Mouse (Mus musculus): ENCODE data around the gene E030025P04Rik. TPM values are rescaled to one million over a fixed set of nuclear protein-coding genes. Genes with fewer than 3 reads are reported as not detected.

E030025P04Rik gene
- total and polyA plus RNA-seq, 2 experiments from 2014 or later, result not detected

DNA sequence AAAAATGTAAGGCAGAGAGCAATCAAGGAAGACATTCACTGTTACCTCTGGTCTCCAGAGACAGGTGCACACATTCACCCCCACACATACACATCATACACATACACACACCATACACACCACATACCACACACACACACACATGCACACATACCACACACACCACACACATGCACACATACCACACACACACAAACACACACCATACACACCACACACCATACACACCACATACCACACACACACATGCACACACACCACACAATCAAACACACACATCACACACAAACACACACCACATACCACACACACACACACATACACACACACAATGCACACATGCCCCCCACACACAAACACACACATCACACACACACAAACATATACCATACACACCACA is 35.1 kb downstream of the E030025P04Rik start:
- H3K9ac ChIP-seq (replicated peaks; ENCODE audit: low read depth, low read length), result no peak overlapping the region
- no peak overlapping the region for H3K4me3 ChIP-seq (ENCODE audit: low read depth, low read length)
- H3K4me1 ChIP-seq (ENCODE audit: control insufficient read depth, insufficient read depth), result peaks cover under 1% of the 10 kb centered on the region; the same call in 1 of the 2 replicates

DNA sequence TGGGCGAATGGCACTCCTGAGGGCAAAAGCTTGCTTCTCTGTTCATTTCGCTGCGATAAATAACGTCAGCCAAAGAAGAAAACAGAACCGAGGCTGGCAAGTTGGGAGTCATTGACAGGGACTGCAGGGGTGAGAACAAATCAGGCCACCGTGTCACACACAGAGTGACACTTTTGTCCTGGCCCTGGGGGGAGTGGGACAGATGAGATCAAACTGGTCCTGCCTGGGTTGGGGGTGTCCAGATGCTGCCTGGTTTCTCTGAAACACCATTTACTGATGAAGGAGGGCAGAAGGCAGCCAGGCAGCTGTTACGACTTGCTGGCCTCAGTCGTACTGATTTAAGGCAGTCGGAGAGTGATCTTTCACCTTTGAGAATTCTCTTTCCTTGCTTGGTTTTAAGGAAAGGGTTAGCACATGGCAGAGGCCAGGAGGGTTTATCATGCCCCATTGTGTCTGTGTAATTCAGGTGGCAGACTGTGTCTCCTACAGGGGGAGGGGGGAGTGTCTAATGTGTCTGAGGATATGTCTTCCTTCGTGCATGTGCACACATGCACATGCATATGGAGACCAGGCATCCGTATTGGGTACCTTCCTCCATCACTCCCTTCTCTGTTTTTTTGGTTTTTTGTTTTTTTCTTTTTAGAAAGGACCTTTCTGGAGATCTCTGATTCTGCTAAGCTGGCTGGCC is 36.5 kb downstream of the E030025P04Rik start:
- DNase-seq (ENCODE audit: low spot score) (no peak), ATAC-seq (ENCODE audit: insufficient read depth, low read depth) (no peak)
- H3K4me2 ChIP-seq (ENCODE audit: low read depth, low read length), result no peak overlapping the region
- TF ChIP-seq EP300 (IDR thresholded peaks at IDR 0.05; ENCODE audit: low read depth), result no peak
- TF ChIP-seq CTCF (IDR thresholded peaks at IDR 0.05; ENCODE audit: low read depth), result no peak
- peaks cover 92% of the 10 kb centered on the region for H3K27me3 ChIP-seq (ENCODE audit: control insufficient read depth, insufficient read depth, low read length)
- peaks cover 4% of the 10 kb centered on the region; the same call in 1 of the 2 replicates for H3K4me1 ChIP-seq (ENCODE audit: control insufficient read depth, insufficient read depth)
- no peak overlapping the region for H3K27ac ChIP-seq (ENCODE audit: low read depth)
- no peak overlapping the region for H3K9ac ChIP-seq (replicated peaks; ENCODE audit: low read depth, low read length)
- no peak overlapping the region for H3K4me3 ChIP-seq (ENCODE audit: low read depth, low read length)
- no peaks in the 10 kb centered on the region for H3K9me3 ChIP-seq (replicated peaks; ENCODE audit: control insufficient read depth, low read length)
- no peaks in the 10 kb centered on the region for H3K36me3 ChIP-seq (replicated peaks; ENCODE audit: control insufficient read depth, insufficient read depth, low read length)
- 50% methylated on average over 11 of the region's 11 CpGs for WGBS

More for the DNA sequence above, 35.1 kb downstream of the E030025P04Rik start:
- ATAC-seq (ENCODE audit: insufficient read depth, low read depth) (no peak), DNase-seq (ENCODE audit: low spot score) (no peak)
- no peak overlapping the region for H3K4me2 ChIP-seq (ENCODE audit: low read depth, low read length)
- no peaks in the 10 kb centered on the region for H3K36me3 ChIP-seq (replicated peaks; ENCODE audit: control insufficient read depth, insufficient read depth, low read length)
- no peak overlapping the region for H3K27ac ChIP-seq (ENCODE audit: low read depth)
- H3K9me3 ChIP-seq (replicated peaks; ENCODE audit: control insufficient read depth, low read length), result no peaks in the 10 kb centered on the region
- peaks cover 91% of the 10 kb centered on the region for H3K27me3 ChIP-seq (ENCODE audit: control insufficient read depth, insufficient read depth, low read length)
- TF ChIP-seq EP300 (IDR thresholded peaks at IDR 0.05; ENCODE audit: low read depth) (no peak), CTCF (IDR thresholded peaks at IDR 0.05; ENCODE audit: low read depth) (no peak)

DNA sequence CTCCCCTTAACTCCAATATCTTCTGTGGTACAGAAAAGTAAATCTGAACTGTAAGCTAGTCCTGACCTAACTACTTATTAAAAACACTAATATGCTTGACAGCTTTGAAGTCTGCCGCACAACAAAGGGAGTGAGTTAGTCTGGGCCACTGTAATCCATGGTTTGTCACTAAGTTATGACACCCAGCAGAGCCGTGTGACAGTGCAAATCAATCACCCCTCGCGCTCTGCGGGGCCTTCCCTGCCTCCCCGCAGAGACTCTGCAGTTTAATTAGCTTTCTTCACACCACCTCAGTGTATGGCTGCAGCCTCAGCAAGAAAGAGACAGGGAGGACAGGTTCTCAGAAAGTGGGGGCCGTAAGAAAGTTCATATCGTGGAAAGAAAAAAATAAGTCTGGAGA is 37.4 kb downstream of the E030025P04Rik start:
- H3K27me3 ChIP-seq (ENCODE audit: control insufficient read depth, insufficient read depth, low read length), result peaks cover 92% of the 10 kb centered on the region
- no peak for DNase-seq (ENCODE audit: low spot score)
- ATAC-seq (ENCODE audit: insufficient read depth, low read depth), result no peak
- H3K4me1 ChIP-seq (ENCODE audit: control insufficient read depth, insufficient read depth), result peaks cover 4% of the 10 kb centered on the region; the same call in 1 of the 2 replicates
- TF ChIP-seq CTCF (IDR thresholded peaks at IDR 0.05; ENCODE audit: low read depth) (no peak), EP300 (IDR thresholded peaks at IDR 0.05; ENCODE audit: low read depth) (no peak)
- H3K27ac ChIP-seq (ENCODE audit: low read depth), result no peak overlapping the region
- H3K4me3 ChIP-seq (ENCODE audit: low read depth, low read length), result no peak overlapping the region
- no peaks in the 10 kb centered on the region for H3K36me3 ChIP-seq (replicated peaks; ENCODE audit: control insufficient read depth, insufficient read depth, low read length)
- 37% methylated on average over 8 of the region's 8 CpGs for WGBS
- H3K4me2 ChIP-seq (ENCODE audit: low read depth, low read length), result no peak overlapping the region
- H3K9me3 ChIP-seq (replicated peaks; ENCODE audit: control insufficient read depth, low read length), result no peaks in the 10 kb centered on the region
- H3K9ac ChIP-seq (replicated peaks; ENCODE audit: low read depth, low read length), result no peak overlapping the region

DNA sequence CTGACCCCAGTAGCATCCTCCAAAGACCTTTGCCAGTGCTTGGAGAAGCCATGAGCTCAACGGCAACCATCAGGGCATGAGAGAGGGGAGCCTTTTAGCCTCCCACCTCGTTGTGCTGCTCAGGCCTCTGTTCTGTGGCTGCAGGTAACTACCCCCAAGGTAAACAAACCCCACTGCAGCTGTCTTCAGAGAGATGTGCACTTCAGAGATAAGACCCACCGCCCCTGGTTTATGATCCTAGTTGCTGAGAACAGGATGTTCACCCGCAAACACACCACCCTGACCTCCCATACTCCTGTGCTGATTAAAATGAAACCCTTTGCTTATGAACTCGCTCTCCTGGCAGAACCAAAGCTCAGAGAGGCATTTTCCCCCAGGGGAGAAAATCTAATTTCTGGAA is 38.0 kb downstream of the E030025P04Rik start:
- WGBS, result 52% methylated on average over 5 of the region's 5 CpGs
- H3K27me3 ChIP-seq (ENCODE audit: control insufficient read depth, insufficient read depth, low read length), result peaks cover 91% of the 10 kb centered on the region

DNA sequence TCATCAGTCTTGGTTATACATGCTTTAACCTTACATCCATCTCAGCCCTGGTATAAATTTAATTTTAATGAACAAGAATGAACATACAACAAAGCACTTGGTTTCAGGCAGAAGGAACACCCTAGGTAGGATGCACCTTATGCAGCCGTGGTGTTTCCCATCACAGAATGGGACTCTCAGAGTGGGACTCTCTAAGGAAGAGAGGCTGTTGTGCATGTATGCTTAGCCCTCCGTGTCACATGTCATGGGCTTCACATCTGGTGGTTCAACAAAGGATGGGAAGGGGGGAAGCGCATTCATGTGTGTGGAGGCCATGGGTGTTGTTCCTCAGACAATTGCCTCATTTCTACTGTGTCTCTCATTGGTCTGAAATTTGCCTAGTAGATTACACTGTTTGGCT is 40.8 kb downstream of the E030025P04Rik start:
- 82% methylated on average over 3 of the region's 3 CpGs for WGBS
- peaks cover 98% of the 10 kb centered on the region for H3K27me3 ChIP-seq (ENCODE audit: control insufficient read depth, insufficient read depth, low read length)
- no peaks in the 10 kb centered on the region for H3K36me3 ChIP-seq (replicated peaks; ENCODE audit: control insufficient read depth, insufficient read depth, low read length)
- TF ChIP-seq CTCF (IDR thresholded peaks at IDR 0.05; ENCODE audit: low read depth), result no peak
- no peak for TF ChIP-seq EP300 (IDR thresholded peaks at IDR 0.05; ENCODE audit: low read depth)
- H3K9ac ChIP-seq (replicated peaks; ENCODE audit: low read depth, low read length), result no peak overlapping the region
- ATAC-seq (ENCODE audit: insufficient read depth, low read depth), result no peak
- no peak overlapping the region for H3K4me2 ChIP-seq (ENCODE audit: low read depth, low read length)
- H3K4me1 ChIP-seq (ENCODE audit: control insufficient read depth, insufficient read depth), result peaks cover 4% of the 10 kb centered on the region; the same call in 1 of the 2 replicates
- H3K27ac ChIP-seq (ENCODE audit: low read depth), result no peak overlapping the region
- no peaks in the 10 kb centered on the region for H3K9me3 ChIP-seq (replicated peaks; ENCODE audit: control insufficient read depth, low read length)
- no peak overlapping the region for H3K4me3 ChIP-seq (ENCODE audit: low read depth, low read length)
- DNase-seq (ENCODE audit: low spot score), result no peak

More for the DNA sequence above, 38.0 kb downstream of the E030025P04Rik start:
- H3K4me2 ChIP-seq (ENCODE audit: low read depth, low read length), result no peak overlapping the region
- DNase-seq (ENCODE audit: low spot score) (no peak), ATAC-seq (ENCODE audit: insufficient read depth, low read depth) (no peak)
- H3K4me3 ChIP-seq (ENCODE audit: low read depth, low read length), result no peak overlapping the region
- TF ChIP-seq EP300 (IDR thresholded peaks at IDR 0.05; ENCODE audit: low read depth), result no peak
- TF ChIP-seq CTCF (IDR thresholded peaks at IDR 0.05; ENCODE audit: low read depth), result no peak
- H3K36me3 ChIP-seq (replicated peaks; ENCODE audit: control insufficient read depth, insufficient read depth, low read length), result no peaks in the 10 kb centered on the region
- H3K9ac ChIP-seq (replicated peaks; ENCODE audit: low read depth, low read length), result no peak overlapping the region
- peaks cover 4% of the 10 kb centered on the region; the same call in 1 of the 2 replicates for H3K4me1 ChIP-seq (ENCODE audit: control insufficient read depth, insufficient read depth)
- H3K27ac ChIP-seq (ENCODE audit: low read depth), result no peak overlapping the region
- no peaks in the 10 kb centered on the region for H3K9me3 ChIP-seq (replicated peaks; ENCODE audit: control insufficient read depth, low read length)

DNA sequence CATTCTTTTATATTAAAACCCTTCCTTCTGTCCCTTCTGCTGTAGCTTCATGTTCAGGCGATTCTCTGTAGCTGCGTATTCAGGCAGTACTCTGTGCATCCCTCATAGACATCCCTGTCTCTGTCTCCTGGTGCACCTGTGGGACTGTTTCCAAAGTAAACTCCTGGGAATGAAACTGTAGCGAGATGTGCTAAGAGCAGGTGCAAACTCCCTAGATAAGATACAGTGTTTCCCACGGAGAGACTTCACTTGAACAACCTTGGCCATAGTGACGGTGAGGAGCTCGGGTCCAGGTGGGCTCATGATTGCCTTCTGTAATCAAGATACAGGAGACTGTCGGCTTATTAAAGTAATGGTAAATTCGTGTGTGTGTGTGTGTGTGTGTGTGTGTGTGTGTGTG is 41.5 kb downstream of the E030025P04Rik start:
- Histone ChIP-seq H3K4me2 (ENCODE audit: low read depth, low read length) (no peak overlapping the region), H3K9ac (replicated peaks; ENCODE audit: low read depth, low read length) (no peak overlapping the region), H3K27ac (ENCODE audit: low read depth) (no peak overlapping the region), H3K9me3 (replicated peaks; ENCODE audit: control insufficient read depth, low read length) (no peaks in the 10 kb centered on the region), H3K4me3 (ENCODE audit: low read depth, low read length) (no peak overlapping the region), H3K36me3 (replicated peaks; ENCODE audit: control insufficient read depth, insufficient read depth, low read length) (no peaks in the 10 kb centered on the region), H3K4me1 (ENCODE audit: control insufficient read depth, insufficient read depth) (peaks cover 4% of the 10 kb centered on the region; the same call in 1 of the 2 replicates), H3K27me3 (ENCODE audit: control insufficient read depth, insufficient read depth, low read length) (peaks cover 98% of the 10 kb centered on the region)
- no peak for DNase-seq (ENCODE audit: low spot score)
- WGBS, result 83% methylated on average over 8 of the region's 8 CpGs
- ATAC-seq (ENCODE audit: insufficient read depth, low read depth), result no peak
- TF ChIP-seq CTCF (IDR thresholded peaks at IDR 0.05; ENCODE audit: low read depth), result no peak
- no peak for TF ChIP-seq EP300 (IDR thresholded peaks at IDR 0.05; ENCODE audit: low read depth)

Measured in heart, postnatal 0 days (tissue).